Mouse (Mus musculus): ENCODE measurements around the gene Lrrc4b. TPM values are rescaled to one million over a fixed set of nuclear protein-coding genes. Genes with fewer than 3 reads are reported as not detected.

Gene Lrrc4b
- total RNA-seq, 2 experiments from 2014 or later = 311 to 332 TPM

DNA sequence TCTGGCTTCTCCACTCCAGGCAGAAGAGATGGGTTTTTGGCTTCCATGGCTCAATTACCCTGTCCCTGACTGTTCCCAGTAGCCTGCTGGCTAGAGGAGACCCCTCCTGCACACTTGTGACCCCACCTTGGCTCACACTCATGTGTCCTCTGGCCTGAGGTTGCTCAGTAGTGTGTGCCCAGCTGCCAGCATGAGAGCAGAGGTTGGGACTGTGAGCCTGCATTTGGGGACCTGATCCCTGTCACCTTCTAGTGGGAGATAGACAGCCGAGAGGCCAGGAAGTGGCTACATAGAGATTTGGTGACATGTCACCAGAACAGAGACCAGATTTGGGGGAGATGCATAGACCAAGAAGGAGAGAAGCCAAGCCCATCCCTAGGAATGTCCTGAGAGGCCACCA is 8.4 kb downstream of the Lrrc4b start:
- DNase-seq = no peak

DNA sequence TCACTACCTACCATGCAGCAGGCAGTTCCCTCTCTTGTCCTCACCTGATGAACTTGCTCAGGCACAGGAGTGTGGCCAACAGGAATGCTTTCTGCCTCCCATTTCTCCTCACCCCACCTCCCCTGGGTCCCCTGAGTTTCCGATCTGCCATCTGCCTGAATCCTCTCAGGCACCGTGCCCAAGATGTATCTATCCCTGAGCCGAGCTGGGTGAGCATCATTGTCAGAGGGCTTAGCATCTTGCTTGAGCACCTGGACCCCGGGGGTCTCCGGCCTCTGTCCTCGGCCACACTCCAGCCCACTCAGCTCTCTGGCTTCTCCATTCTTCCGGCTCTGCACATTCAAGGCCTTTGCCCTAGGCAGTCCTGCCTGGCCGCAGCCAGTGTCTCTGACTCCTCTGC is 9.1 kb downstream of the Lrrc4b start:
- DNase-seq = no peak

DNA sequence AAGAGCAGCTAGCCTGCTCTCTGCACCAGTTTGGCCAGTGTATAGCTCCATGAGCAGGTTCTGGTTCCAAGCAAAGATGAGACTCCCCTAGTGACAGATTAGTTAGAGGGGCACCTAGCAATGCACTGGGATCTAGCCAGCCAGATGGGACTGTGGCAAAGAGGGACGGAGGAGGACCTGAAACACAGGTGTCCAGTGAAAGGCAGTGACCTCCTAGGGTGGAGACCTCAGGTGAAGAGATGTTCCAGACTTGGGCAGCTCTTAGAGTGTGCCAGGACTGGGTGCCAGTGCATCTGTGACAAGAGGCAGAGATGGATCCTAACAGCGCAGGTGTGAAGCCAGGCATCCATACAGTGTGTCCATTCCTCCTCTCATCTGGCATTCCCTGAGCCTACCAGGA is 10.9 kb downstream of the Lrrc4b start:
- peak in 1 of 2 experiments; percentile 1 for DNase-seq

DNA sequence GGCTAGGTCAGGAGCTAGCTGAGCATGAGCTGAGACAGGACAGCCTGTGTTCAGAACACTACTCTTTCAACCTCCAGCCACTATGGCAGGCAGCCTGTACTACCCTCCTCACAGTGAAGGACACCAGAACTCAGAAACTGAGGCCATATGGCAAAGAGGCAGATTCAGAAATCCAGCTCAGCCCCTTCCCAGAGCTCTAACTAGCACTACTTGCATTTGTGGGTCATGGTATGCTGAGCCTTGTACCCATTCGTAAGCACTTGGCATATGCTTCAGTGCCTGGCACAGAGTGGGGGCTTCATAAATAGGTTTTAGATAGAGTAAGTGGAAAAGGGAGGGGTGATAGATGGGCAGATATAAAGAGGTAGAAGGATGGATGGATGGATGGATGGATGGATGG is 11.7 kb downstream of the Lrrc4b start:
- no peak for DNase-seq

DNA sequence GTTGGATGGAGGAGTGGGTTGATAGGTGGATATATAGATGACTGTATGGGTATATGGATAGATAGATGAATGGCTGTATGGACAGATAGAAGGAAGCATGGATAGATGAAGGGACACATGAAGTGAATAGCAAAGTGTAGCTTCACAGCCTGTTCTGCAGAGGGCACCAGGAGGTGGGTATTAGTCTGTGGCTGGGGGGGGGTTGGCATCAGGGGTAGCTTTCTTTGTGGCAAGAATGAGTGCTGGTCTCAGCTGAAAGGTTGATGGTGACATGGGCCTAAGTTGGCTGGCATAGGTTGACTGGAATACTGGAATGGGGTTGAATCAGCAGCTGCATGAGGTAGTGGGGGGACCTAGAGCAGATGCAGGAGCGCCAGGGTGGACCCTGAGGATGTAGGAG is 12.4 kb downstream of the Lrrc4b start:
- no peak for DNase-seq

DNA sequence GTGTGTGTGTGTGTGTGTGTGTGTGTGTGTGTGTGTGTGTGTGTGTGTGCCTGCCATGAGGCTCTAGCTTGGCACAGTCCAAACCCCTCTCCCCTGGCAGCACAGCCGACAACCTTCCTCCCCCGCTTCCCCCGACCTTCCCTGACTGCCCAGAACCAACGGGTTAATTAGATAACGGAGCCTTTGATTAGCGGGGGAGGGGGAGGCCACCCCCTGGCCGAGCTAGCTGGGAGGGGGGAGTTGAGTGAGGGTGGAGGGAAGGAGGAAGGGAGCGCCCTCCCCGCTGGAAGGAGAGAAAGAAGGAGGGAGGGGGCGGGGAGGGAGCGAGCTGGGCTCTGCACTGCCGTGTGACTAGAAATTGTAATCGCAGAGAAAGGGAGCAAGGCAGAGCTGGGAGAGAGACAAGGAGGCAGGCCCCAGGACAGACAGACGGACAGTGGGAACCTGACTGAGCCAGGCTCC is 12.9 kb downstream of the Lrrc4b start:
- peak in 1 of 2 experiments; percentile 68 for DNase-seq

DNA sequence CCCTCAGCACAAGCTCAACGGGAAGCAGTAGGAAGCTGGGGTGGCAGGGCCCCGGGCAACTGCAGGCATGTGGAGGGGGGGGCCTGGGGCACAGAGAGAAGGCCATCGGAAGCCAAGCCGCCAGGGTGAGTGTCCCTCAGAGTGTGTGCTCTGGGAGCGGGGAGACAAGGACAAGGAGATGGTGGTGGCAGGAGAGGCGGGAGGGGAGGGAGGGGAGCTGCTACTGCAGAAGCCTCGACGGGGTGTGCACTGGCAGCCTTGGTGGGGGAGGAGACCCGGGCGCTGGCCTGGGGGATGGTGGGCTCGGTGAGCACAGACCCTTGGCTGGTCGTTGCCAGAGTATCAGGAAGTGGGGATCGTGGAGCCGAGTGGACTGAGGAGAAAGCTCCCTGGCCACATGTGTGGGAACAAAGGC is 13.6 kb downstream of the Lrrc4b start:
- DNase-seq = no peak

DNA sequence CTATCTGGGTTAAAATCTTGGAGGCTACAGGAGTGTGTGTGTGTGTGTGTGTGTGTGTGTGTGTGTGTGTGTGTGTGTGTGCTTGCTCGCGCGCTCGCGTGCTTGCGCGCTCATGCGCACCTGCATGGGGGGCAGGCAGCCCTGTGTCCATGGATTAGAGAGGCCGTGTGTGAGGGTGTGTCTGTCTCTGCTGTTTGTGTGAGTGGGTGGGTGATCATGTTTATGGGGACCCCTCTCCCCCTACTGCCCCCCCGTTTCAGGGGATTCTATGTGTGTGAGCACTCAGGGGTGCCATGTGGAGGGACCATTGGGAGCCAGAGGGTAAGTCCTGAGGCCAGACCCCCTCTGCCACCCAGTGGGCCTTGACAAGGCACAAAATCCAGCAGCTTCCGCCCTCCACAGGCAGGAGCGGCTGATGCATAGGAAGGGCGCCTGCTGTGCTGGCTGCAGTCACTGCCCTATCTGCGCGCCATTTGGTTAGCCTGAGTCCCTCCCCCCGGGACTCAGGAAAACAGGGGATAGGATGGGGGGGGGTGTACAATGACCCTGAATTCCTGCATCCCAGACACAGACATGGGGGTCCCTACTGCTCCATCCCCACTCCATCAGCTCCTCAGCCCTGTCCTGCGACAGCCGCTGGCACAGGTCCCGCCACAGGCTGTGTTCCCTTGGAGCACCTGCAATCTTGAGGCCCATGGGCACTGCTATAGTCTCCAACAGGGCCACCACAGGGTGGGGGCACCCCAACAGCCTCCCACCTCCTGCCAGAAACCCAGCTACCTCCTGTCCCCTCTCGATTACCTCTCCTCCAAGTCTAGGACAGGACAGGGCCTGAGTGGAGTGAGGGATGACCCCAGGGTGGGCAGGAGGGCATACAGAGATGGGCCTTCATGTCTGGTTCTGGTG is 14.7 kb downstream of the Lrrc4b start:
- DNase-seq = peak in 1 of 2 experiments; percentile 49

DNA sequence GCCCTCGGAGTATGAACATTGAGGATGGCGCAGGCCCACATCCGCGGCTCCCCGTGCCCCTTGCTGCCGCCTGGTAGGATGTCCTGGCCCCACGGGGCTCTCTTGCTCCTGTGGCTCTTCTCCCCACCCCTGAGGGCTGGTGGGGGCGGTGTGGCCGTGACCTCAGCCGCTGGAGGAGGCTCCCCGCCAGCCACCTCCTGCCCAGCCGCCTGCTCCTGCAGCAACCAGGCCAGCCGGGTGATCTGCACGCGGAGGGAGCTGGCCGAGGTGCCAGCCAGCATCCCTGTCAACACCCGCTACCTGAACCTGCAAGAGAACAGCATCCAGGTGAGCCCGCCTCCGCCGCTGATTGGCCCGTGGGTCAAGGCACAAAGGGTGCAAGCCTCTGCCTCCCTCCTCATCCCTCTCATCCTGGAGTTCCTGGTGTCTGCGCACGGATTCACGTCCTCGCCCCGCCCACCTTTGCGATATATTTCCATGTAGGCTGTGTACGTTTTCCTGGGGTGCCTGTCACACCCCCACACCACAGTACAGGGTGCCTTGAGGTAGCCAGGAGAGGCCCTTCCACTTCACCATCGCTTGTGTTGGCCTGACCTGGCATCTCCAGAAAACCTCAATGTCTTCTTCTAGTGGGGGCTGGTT is 16.2 kb downstream of the Lrrc4b start:
- DNase-seq = no peak

DNA sequence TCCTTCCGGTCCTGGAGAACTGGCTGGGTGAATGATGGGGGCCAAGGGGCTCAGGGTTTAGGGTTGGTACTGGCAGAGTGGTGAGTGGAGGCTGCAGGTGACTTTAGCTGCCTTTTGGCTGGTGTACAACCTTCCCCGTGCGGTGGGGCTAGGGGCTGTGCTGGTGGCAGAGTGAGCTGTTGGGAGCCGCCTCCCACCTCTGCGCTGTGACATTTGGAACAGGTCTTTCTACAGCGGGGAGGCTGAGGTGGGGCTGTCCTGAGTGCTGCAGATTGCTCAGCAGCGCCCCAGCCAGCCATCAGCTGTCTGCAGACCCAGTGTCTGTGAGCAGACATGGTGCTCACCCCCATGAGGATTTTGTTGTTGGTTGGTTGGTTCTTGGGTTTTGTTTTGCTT is 16.7 kb downstream of the Lrrc4b start:
- no peak for DNase-seq

DNA sequence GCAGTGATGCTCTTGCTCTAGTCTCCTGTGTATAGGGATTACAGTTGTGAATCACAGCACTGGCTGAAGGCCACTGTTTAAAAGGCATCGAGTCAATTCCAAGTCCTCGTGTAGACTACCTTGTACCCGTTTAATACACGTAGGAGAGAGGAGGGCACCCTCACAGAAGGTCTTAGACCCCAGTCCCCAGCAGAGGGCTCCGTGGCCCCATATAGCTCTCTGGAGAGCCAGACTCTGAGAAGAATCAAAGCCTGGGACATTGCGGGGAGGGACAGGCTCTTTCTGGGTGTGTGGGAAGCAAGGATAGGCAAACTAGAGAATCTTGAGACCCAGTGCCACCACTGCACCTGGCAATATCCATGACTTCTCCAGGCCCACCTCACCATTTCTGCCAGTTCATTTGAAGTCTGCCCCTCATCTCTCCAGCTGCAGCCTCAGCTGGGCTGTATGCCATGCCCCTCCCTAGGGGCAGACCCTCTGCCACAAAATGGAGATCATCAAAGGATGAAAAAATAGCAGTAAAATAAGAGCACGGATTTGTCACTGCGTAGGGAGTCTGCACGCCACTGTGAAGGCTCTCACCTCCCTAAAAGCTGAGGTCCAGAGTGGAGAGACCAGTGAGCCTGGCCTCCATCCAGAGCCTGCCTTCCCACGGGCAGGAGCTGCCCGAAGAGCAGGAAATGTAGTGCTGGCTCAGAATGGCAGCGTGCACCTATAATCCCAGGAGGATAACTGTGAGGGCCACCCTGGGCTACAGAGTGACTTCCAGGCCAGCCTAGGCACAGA is 17.4 kb downstream of the Lrrc4b start:
- peak in 1 of 2 experiments; percentile 17 for DNase-seq

DNA sequence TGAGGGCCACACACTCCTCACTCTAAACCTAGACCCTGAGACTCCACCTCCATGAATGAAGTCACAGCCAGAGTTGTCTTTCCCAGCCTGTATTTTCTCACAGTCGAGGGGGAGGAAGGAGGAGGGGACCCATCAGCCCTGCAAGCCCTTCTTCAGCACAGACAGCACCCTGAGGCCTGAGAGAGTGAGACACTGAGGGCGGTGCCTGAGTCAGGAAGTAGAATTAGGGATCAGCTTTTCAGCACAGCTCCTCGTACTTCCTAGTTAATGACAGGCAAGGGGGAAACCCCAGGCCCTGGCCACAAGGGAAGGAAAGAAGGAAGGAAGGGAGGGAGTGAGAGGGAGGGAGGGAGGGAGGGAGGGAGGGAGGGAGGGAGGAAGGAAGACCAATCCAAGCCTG is 24.4 kb downstream of the Lrrc4b start:
- DNase-seq = peak in 1 of 2 experiments; percentile 2

DNA sequence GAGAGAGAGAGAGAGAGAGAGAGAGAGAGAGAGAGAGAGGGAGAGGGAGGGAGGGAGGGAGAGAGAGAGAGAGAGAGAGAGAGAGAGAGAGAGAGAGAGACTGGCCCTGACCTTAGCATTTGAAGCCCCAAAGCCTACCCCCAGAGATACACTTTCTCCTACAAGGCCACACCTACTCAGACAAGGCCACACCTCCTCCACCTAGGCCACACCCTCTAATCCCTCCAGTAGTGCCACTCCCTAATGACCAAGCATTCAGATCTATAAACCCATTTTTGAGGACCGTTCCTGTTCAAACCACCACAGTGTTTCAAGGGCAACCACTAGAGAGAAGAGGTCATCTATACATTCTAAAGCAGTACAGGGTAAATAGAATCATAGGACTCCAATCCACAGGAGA is 27.5 kb downstream of the Lrrc4b start:
- no peak for DNase-seq

DNA sequence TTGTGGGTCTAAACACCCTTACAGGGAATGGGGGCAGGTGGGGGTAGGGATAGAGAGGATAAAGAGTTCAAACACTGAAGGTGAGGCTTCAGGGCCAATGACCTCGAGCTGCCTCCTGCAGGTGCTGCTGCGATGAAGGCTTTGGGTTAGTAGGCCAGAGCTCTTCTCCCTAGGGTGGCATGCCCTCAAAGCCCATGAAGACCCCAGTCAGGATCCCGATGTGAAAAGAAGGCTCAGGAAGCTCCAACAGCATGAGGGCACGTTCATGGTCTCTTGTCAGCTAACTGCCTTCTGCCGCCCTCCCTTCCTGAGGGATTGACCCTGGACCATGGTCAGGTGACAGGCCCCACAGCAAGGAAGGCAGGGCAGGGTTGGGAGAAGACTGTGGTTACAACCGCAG is 31.2 kb downstream of the Lrrc4b start:
- DNase-seq = no peak

DNA sequence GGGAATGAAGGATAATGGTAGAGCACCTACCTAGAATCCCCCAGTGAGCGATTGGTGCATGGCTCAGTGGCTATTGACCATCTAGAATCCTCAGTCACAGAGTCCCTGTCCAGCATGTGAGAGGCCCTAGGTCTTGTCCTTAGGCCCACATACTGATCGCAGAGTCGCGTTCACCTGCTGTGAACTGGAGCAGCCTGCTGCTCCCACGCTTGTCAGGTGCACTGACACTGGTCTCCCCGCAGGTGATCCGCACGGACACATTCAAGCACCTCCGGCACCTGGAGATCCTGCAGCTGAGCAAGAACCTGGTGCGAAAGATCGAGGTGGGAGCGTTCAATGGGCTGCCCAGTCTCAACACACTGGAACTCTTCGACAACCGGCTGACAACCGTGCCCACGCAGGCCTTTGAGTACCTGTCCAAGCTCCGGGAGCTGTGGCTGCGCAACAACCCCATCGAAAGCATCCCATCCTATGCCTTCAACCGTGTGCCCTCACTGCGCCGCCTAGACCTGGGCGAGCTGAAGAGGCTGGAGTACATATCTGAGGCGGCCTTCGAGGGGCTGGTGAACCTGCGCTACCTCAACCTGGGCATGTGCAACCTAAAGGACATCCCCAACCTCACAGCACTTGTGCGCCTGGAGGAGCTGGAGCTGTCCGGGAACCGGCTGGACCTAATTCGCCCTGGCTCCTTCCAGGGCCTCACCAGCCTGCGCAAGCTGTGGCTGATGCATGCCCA is 32.1 kb downstream of the Lrrc4b start:
- DNase-seq = no peak

DNA sequence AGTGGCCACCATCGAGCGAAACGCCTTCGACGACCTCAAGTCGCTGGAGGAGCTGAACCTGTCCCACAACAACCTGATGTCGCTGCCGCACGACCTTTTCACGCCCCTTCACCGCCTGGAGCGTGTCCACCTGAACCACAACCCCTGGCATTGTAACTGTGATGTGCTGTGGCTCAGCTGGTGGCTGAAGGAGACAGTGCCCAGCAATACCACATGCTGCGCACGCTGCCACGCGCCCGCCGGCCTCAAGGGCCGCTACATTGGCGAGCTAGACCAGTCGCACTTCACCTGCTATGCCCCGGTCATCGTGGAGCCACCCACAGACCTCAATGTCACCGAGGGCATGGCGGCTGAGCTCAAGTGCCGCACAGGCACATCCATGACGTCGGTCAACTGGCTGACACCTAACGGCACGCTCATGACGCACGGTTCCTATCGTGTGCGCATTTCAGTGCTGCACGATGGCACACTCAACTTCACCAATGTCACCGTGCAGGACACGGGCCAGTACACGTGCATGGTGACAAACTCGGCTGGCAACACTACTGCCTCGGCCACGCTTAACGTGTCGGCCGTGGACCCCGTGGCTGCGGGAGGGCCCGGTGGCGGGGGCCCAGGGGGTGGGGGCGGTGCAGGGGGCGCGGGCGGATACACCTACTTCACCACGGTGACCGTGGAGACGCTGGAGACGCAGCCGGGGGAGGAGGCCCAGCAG is 32.8 kb downstream of the Lrrc4b start:
- no peak for DNase-seq

DNA sequence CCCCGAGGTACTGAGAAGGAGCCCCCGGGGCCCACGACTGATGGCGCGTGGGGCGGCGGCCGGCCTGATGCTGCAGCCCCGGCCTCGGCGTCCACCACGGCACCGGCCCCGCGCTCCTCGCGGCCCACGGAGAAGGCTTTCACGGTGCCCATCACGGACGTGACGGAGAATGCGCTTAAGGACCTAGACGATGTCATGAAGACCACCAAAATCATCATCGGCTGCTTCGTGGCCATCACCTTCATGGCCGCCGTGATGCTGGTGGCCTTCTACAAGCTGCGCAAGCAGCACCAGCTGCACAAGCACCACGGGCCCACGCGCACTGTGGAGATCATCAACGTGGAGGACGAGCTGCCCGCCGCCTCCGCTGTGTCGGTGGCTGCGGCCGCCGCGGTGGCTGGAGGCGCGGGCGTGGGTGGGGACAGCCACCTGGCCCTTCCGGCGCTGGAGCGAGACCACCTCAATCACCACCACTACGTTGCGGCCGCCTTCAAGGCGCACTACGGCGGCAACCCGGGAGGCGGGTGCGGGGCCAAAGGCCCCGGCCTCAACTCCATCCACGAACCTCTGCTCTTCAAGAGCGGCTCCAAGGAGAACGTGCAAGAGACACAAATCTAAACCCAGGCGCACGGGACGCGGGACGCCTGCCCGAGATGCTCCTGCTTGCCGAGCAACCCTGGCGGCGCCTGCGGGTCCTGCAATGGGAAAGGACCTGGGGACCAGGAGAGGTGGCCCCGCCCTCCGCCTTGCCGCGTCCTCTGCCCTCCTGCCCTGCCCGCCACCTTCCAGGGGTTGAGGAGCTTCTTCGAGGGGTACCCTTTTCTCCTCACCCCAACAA is 33.6 kb downstream of the Lrrc4b start:
- peak in 1 of 2 experiments; percentile 35 for DNase-seq

DNA sequence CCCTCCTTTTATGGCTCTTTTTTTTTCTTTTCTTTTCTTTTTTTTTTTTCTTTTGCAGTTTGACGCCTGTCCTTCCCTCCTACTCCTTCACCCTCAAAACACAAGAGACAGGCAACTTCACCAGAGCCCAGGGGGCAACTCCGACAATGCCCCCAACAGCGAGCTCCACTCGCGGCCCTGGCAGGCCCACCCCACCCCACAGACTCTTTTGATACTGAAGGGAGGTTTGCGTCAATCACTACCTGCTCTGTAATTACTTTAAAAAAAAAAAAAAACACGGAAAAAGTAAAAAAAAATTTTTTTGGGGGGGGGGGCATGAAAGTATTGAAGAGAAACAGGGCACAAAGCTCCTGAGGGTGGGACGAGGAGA is 34.2 kb downstream of the Lrrc4b start:
- DNase-seq = no peak

DNA sequence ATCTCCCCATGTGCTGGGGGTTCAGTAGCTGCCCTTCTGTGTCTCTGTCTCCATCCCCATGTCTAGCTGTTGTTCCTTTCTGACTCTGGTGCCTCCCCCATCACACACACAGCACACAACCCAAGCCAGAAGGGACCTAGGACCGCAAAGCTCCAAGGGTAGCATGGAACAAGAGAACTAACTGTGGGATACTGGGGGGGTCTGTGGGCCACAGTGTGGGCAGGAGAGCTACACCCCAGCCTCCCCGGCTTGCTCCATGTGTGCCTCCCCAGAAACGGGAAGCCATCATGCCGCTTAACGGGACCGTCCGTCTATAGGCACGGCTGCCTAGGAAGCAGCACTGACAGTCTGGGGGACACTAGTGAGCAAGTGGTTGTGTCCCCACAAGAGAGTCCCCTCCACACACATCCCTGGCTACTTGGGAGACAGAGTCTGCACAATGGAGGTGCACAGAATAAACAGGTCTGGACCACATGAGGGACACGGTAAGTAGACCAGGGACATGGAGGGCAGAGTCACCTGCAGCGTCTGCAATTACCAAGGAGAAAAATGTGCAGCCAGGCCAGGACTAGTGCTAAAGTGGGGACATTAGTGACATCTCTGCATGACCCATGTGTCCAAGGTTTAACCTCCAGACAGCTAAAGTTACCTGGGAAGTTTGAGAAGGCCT is 34.9 kb downstream of the Lrrc4b start:
- DNase-seq = no peak

DNA sequence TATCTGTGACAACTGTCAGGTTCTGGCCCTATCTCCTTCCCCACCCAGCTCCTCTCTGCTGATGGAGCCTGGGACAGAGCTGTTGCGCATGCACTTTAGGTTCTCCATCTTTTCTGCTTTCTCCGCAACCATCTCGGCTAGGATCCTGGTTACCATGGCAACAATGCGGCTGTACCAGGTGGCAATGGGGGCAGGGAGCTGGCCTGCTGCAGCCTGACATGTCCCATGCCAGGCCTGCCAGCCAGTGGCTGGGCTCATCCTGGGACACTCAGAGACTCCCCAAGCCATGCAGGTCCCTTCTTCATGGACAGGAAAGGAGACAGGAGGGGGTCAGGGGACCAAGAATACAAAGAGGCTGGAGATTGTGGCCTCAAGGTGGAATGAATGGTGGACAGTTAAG is 35.7 kb downstream of the Lrrc4b start:
- DNase-seq = peak; percentile 80 to 82

All from layer of hippocampus, postnatal 36 days (tissue).